Mouse (Mus musculus) cerebellum, adult 2 months (tissue): ENCODE data around the gene Pir.

Experiments used
- CTCF ChIP-seq: fragments of 200-500 bp; IDR thresholded peaks from 2 replicates; pipeline ENCODE4 v1.5.1; 2011; ENCODE audit warnings: low read depth, mild to moderate bottlenecking, control low read depth, low read length, moderate library complexity, borderline replicate concordance; ENCODE audit not compliant: insufficient read depth
- POLR2A ChIP-seq: fragments of 200-500 bp; IDR thresholded peaks from 2 replicates; pipeline ENCODE4 v1.6.1; 2011; ENCODE audit warnings: low read length, control low read depth, borderline replicate concordance; ENCODE audit not compliant: insufficient read depth

GRCm38 (mm10) chrX:164322492-164322891, 53.3 kb downstream of the Pir start:
- TF ChIP-seq POLR2A (no peak), CTCF (no peak)
